Mouse (Mus musculus) kidney, embryonic 16.5 days (tissue): ENCODE results near the gene Eya3. TPM values are rescaled to one million over a fixed set of nuclear protein-coding genes. Genes with fewer than 3 reads are reported as not detected.

Source experiments
- ATAC-seq: fragments of 200-750 bp; cut with Nextera tagmentation; 2 replicates; pipeline ENCODE4 v1.8.0; 2017; ENCODE audit warnings: moderate TSS enrichment; ENCODE audit not compliant: low FRiP score, low TSS enrichment
- H3K27ac ChIP-seq: fragments of 300-500 bp; sonication (generic); 2 replicates; pipeline ENCODE4 v1.5.1; 2014; ENCODE audit warnings: low read length
- H3K27me3 ChIP-seq: fragments of 300-500 bp; sonication (generic); 2 replicates; pipeline ENCODE4 v1.6.1; 2014; ENCODE audit warnings: low read length, control low read depth, mixed read lengths; ENCODE audit not compliant: insufficient read depth
- H3K36me3 ChIP-seq: fragments of 300-500 bp; sonication (generic); 2 replicates; pipeline ENCODE4 v1.6.1; 2014; ENCODE audit warnings: low read length, control low read depth, mixed read lengths; ENCODE audit not compliant: insufficient read depth
- H3K4me1 ChIP-seq: fragments of 300-500 bp; sonication (generic); 2 replicates; pipeline ENCODE4 v1.6.1; 2014; ENCODE audit warnings: low read length, control low read depth, mixed read lengths; ENCODE audit not compliant: insufficient read depth
- H3K4me2 ChIP-seq: fragments of 300-500 bp; sonication (generic); replicated peaks from 2 replicates; pipeline ENCODE4 v1.6.1; 2014; ENCODE audit warnings: low read depth, low read length
- H3K4me3 ChIP-seq: fragments of 300-500 bp; sonication (generic); 2 replicates; pipeline ENCODE4 v1.5.1; 2014; ENCODE audit warnings: mild to moderate bottlenecking, low read length
- H3K9ac ChIP-seq: fragments of 300-500 bp; sonication (generic); replicated peaks from 2 replicates; pipeline ENCODE4 v1.6.1; 2014; ENCODE audit warnings: low read length
- H3K9me3 ChIP-seq: fragments of 300-500 bp; sonication (generic); 2 replicates; pipeline ENCODE4 v1.6.1; 2016; ENCODE audit warnings: low read length, control low read depth
- WGBS: fragments of 180-500 bp; shearing (Covaris S2); extraction: QIAGEN DNeasy Blood & Tissue Kit; methylation state at CpG from one replicate; pipeline ENCODE4 v1.1.7; 2014; 5-methylcytosine and 5-hydroxymethylcytosine counted together
- polyA plus RNA-seq: library from polyadenylated mRNA; unstranded; fragments of >200 nt; fragmentation: Nextera tagmentation; extraction: Ambion mirVana; gene quantifications from 2 replicates; pipeline ENCODE4 v1.2.1, GENCODE M21; 2015

Eya3 gene
- polyA plus RNA-seq, 1 experiment from 2014 or later, result 29.2 TPM

- 92% methylated on average over 9 of the region's 9 CpGs for WGBS
- Histone ChIP-seq H3K4me3 (no peak overlapping the region), H3K4me2 (no peak overlapping the region), H3K36me3 (peaks cover 56% of the 10 kb centered on the region), H3K27ac (no peak overlapping the region), H3K9me3 (no peaks in the 10 kb centered on the region), H3K9ac (no peak overlapping the region), H3K4me1 (peaks cover 10% of the 10 kb centered on the region), H3K27me3 (no peaks in the 10 kb centered on the region)
- no peak for ATAC-seq
Measured at GRCm38 (mm10) chr4:132771776-132772175, 133.0 kb downstream of the Eya3 start.

Other genes with a start within 250 kb of the Eya3 start
- 23.7 and 32.8 TPM in 2 replicates for gene Phactr4, start 216.5 kb upstream of the Eya3 start, polyA plus RNA-seq
- 21.0 and 22.2 TPM in 2 replicates for gene Med18, start 175.1 kb upstream of the Eya3 start, polyA plus RNA-seq
- 20.4 and 21.2 TPM in 2 replicates for gene Sesn2, start 128.5 kb upstream of the Eya3 start, polyA plus RNA-seq
- 1,057 and 1,144 TPM in 2 replicates for gene Atpif1, start 105.3 kb upstream of the Eya3 start, polyA plus RNA-seq
- gene Dnajc8, start 103.4 kb upstream of the Eya3 start, polyA plus RNA-seq, result 159 and 164 TPM in 2 replicates
- gene Ptafr, start 74.9 kb upstream of the Eya3 start, polyA plus RNA-seq, result 0.29 and 0.54 TPM in 2 replicates
- 4.7 and 7.3 TPM in 2 replicates for gene Xkr8, start 93.6 kb downstream of the Eya3 start, polyA plus RNA-seq
- gene Smpdl3b, start 118.3 kb downstream of the Eya3 start, polyA plus RNA-seq, result 9.3 and 11.6 TPM in 2 replicates
- 108 and 109 TPM in 2 replicates for gene Rpa2, start 129.3 kb downstream of the Eya3 start, polyA plus RNA-seq
- 0.92 and 1.1 TPM in 2 replicates for gene Themis2, start 157.4 kb downstream of the Eya3 start, polyA plus RNA-seq
- 72.9 and 77.2 TPM in 2 replicates for gene Ppp1r8, start 204.2 kb downstream of the Eya3 start, polyA plus RNA-seq
- 59.9 and 61.8 TPM in 2 replicates for gene Stx12, start 245.5 kb downstream of the Eya3 start, polyA plus RNA-seq